Mouse (Mus musculus): Measurements from ENCODE around the gene Calhm1. TPM values are rescaled to one million over a fixed set of nuclear protein-coding genes. Genes with fewer than 3 reads are reported as not detected.

Calhm1 gene
- total RNA-seq (2021) = not detected
- long read RNA-seq, experiment 1 = 0 reads
- long read RNA-seq, experiment 2 = 0 reads

GRCm38 (mm10) chr19:47144154-47144553 lies at the start of gene Calhm1:
Calhm1 (minus strand) TSS chr19:47144254.
- no peak within 1 kb of the TSS for H3K4me3 ChIP-seq
- TF ChIP-seq CTCF (IDR thresholded peaks at IDR 0.05) = no peak
- intact Hi-C loops (cut with DNase I) = no loop called here
- no peak within 1 kb of the TSS for H3K27ac ChIP-seq
- DNase-seq (ENCODE audit: extremely low spot score in 1 of 2, low spot score in 2 of 2) = no peak

- no peak for TF ChIP-seq CTCF (IDR thresholded peaks at IDR 0.05)
- intact Hi-C loops (cut with DNase I) = no loop called here
- Histone ChIP-seq H3K27ac (no peak overlapping the region), H3K4me3 (no peak overlapping the region)
- DNase-seq (ENCODE audit: extremely low spot score in 1 of 2, low spot score in 2 of 2) = no peak
Observed at GRCm38 (mm10) chr19:47192158-47192557, 48.1 kb upstream of the Calhm1 start.

- intact Hi-C loops (cut with DNase I) = no loop called here
- TF ChIP-seq CTCF (IDR thresholded peaks at IDR 0.05) = no peak
- Histone ChIP-seq H3K27ac (no peak overlapping the region), H3K4me3 (no peak overlapping the region)
- no peak for DNase-seq (ENCODE audit: extremely low spot score in 1 of 2, low spot score in 2 of 2)
Observed at GRCm38 (mm10) chr19:47188515-47189128, 44.6 kb upstream of the Calhm1 start.

GRCm38 (mm10) chr19:47186514-47187275 lies 42.6 kb upstream of the Calhm1 start:
- DNase-seq (ENCODE audit: extremely low spot score in 1 of 2, low spot score in 2 of 2) = peak; percentile 32 to 48
- 0 out of 2 replicates have a peak overlapping the region, but pooled peaks have one; percentile 28 for H3K27ac ChIP-seq
- intact Hi-C loops (cut with DNase I) = no loop called here
- no peak overlapping the region for H3K4me3 ChIP-seq
- TF ChIP-seq CTCF (IDR thresholded peaks at IDR 0.05) = no peak

GRCm38 (mm10) chr19:47184736-47185135 lies 40.7 kb upstream of the Calhm1 start:
- Histone ChIP-seq H3K4me3 (no peak overlapping the region), H3K27ac (no peak overlapping the region)
- TF ChIP-seq CTCF (IDR thresholded peaks at IDR 0.05) = no peak
- no peak for DNase-seq (ENCODE audit: extremely low spot score in 1 of 2, low spot score in 2 of 2)
- intact Hi-C loops (cut with DNase I) = no loop called here

- Histone ChIP-seq H3K4me3 (no peak overlapping the region), H3K27ac (no peak overlapping the region)
- intact Hi-C loops (cut with DNase I) = no loop called here
- TF ChIP-seq CTCF (IDR thresholded peaks at IDR 0.05) = no peak
- no peak for DNase-seq (ENCODE audit: extremely low spot score in 1 of 2, low spot score in 2 of 2)
Observed at GRCm38 (mm10) chr19:47184221-47184620, 40.2 kb upstream of the Calhm1 start.

GRCm38 (mm10) chr19:47180011-47180410 lies 36.0 kb upstream of the Calhm1 start:
- TF ChIP-seq CTCF (IDR thresholded peaks at IDR 0.05) = no peak
- intact Hi-C loops (cut with DNase I) = no loop called here

GRCm38 (mm10) chr19:47179272-47179809 lies 35.3 kb upstream of the Calhm1 start:
- Histone ChIP-seq H3K27ac (peak overlapping the region; percentile 85), H3K4me3 (peak overlapping the region; percentile 62)
- intact Hi-C loops (cut with DNase I) = loop anchor here (2.0 to 5.0 kb wide), 2 partner anchors 43 to 81 kb away; no protein-coding TSS in a partner anchor
- DNase-seq (ENCODE audit: extremely low spot score in 1 of 2, low spot score in 2 of 2) = peak; percentile 59 to 66
- TF ChIP-seq CTCF (IDR thresholded peaks at IDR 0.05) = no peak

More at GRCm38 (mm10) chr19:47180011-47180410, 36.0 kb upstream of the Calhm1 start:
- DNase-seq (ENCODE audit: extremely low spot score in 1 of 2, low spot score in 2 of 2) = no peak
- H3K4me3 ChIP-seq = peak overlapping the region; percentile 62
- H3K27ac ChIP-seq = peak overlapping the region; percentile 85; the same call in 1 of the 2 replicates

- intact Hi-C loops (cut with DNase I) = loop anchor here (2.0 to 5.0 kb wide), 2 partner anchors 44 to 82 kb away; no protein-coding TSS in a partner anchor
- TF ChIP-seq CTCF (IDR thresholded peaks at IDR 0.05) = no peak
- Histone ChIP-seq H3K27ac (peak within 1 kb of the TSS; percentile 86), H3K4me3 (peak within 1 kb of the TSS; percentile 62)
- DNase-seq (ENCODE audit: extremely low spot score in 1 of 2, low spot score in 2 of 2) = peak; percentile 65 to 67
Observed at GRCm38 (mm10) chr19:47178431-47179271, 34.6 kb upstream of the Calhm1 start, which contains the start of gene Neurl1a. Neurl1a (plus strand) TSS chr19:47178820.

GRCm38 (mm10) chr19:47178001-47178400 lies 33.9 kb upstream of the Calhm1 start:
- Histone ChIP-seq H3K27ac (peak overlapping the region; percentile 86), H3K4me3 (peak overlapping the region; percentile 62)
- intact Hi-C loops (cut with DNase I) = loop anchor here (2.0 to 5.0 kb wide), 2 partner anchors 44 to 83 kb away; no protein-coding TSS in a partner anchor
- peak; percentile 55 for TF ChIP-seq CTCF (IDR thresholded peaks at IDR 0.05)
- DNase-seq (ENCODE audit: extremely low spot score in 1 of 2, low spot score in 2 of 2) = peak in 1 of 2 experiments; percentile 37

GRCm38 (mm10) chr19:47176916-47177505 lies 33.0 kb upstream of the Calhm1 start:
- Histone ChIP-seq H3K4me3 (no peak overlapping the region), H3K27ac (no peak overlapping the region; the same call in 1 of the 2 replicates)
- no peak for TF ChIP-seq CTCF (IDR thresholded peaks at IDR 0.05)
- intact Hi-C loops (cut with DNase I) = loop anchor here (5.0 kb wide), 1 partner anchor 45 kb away; no protein-coding TSS in a partner anchor
- DNase-seq (ENCODE audit: extremely low spot score in 1 of 2, low spot score in 2 of 2) = no peak
